Mouse (Mus musculus) stomach, postnatal 0 days (tissue): Measurements from ENCODE around the gene Capn2.

Experiments
- CTCF ChIP-seq: IDR thresholded peaks from 2 replicates; pipeline ENCODE4 v1.5.1; 2016; ENCODE audit warnings: antibody characterized with exemption, low read depth, mild to moderate bottlenecking, moderate library complexity
- EP300 ChIP-seq: optimal IDR thresholded peaks from 2 replicates; pipeline ENCODE3; 2016; ENCODE audit warnings: antibody characterized with exemption

- TF ChIP-seq CTCF = no peak
- TF ChIP-seq EP300 = no peak
Observed at GRCm38 (mm10) chr1:182511778-182512177, 5.6 kb downstream of the Capn2 start.
